Mouse (Mus musculus): ENCODE measurements around the gene Gprc5d. TPM values are rescaled to one million over a fixed set of nuclear protein-coding genes. Genes with fewer than 3 reads are reported as not detected.

Gprc5d gene
- polyA plus RNA-seq, 1 experiment from 2014 or later, result not detected

DNA sequence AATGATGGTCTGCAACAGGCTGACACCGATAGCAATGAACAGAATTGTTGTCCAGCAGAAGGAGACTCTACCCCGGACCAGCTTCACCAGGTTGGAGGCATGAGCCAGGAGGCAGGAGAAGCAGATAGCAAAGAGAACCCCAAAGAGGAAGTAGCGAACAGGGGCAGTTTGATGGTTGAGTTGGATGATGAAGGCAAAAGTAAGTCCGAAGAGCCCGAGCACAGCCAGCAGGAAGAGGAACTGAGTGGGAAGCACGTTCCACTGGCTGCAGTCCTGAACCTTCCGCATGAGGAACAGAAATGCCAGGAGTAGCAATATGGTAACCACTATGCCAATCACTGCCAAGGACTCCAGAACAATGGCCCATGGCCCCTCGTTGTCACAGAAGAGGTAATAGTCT, 1.6 kb downstream of the Gprc5d start:
- Histone ChIP-seq H3K4me2 (ENCODE audit: low read length) (no peak overlapping the region), H3K36me3 (ENCODE audit: control insufficient read depth, insufficient read depth, low read length) (no peaks in the 10 kb centered on the region), H3K27ac (ENCODE audit: low read depth, low read length) (no peak overlapping the region), H3K9me3 (ENCODE audit: control insufficient read depth, low read length) (no peaks in the 10 kb centered on the region), H3K4me1 (ENCODE audit: control insufficient read depth, insufficient read depth, low read depth, low read length) (peaks cover 4% of the 10 kb centered on the region), H3K27me3 (replicated peaks; ENCODE audit: control insufficient read depth, insufficient read depth, low read length) (no peaks in the 10 kb centered on the region), H3K4me3 (ENCODE audit: low read length) (no peak overlapping the region), H3K9ac (ENCODE audit: low read depth, low read length) (no peak overlapping the region)
- ATAC-seq, result no peak
- 96% methylated on average over 8 of the region's 8 CpGs for WGBS

DNA sequence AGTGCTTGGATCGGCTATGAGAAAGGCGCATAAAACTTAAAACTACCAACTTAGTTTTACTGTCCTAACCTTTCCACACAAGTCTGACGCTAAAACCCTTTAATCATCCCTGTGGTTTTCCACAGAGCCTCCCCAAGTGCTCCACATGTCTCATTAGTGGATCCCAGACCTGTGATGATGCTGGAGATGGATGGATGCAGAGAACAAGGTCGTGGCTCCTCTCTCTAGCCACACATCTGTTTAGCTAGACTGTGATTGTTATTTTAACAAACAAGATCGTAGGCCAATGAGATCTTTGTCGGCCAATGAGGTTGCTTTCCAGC, 5.0 kb downstream of the Gprc5d start:
- ATAC-seq, result no peak
- no peaks in the 10 kb centered on the region for H3K9me3 ChIP-seq (ENCODE audit: control insufficient read depth, low read length)
- H3K9ac ChIP-seq (ENCODE audit: low read depth, low read length), result no peak overlapping the region
- H3K4me2 ChIP-seq (ENCODE audit: low read length), result no peak overlapping the region
- H3K36me3 ChIP-seq (ENCODE audit: control insufficient read depth, insufficient read depth, low read length), result no peaks in the 10 kb centered on the region
- H3K27me3 ChIP-seq (replicated peaks; ENCODE audit: control insufficient read depth, insufficient read depth, low read length), result 0 out of 2 replicates have a peak, but pooled peaks cover 2% of the 10 kb centered on the region
- H3K4me3 ChIP-seq (ENCODE audit: low read length), result no peak overlapping the region
- whole genome bisulfite sequencing, result 14% methylated on average over 6 of the region's 6 CpGs
- no peak overlapping the region for H3K27ac ChIP-seq (ENCODE audit: low read depth, low read length)
- H3K4me1 ChIP-seq (ENCODE audit: control insufficient read depth, insufficient read depth, low read depth, low read length), result peaks cover 4% of the 10 kb centered on the region

DNA sequence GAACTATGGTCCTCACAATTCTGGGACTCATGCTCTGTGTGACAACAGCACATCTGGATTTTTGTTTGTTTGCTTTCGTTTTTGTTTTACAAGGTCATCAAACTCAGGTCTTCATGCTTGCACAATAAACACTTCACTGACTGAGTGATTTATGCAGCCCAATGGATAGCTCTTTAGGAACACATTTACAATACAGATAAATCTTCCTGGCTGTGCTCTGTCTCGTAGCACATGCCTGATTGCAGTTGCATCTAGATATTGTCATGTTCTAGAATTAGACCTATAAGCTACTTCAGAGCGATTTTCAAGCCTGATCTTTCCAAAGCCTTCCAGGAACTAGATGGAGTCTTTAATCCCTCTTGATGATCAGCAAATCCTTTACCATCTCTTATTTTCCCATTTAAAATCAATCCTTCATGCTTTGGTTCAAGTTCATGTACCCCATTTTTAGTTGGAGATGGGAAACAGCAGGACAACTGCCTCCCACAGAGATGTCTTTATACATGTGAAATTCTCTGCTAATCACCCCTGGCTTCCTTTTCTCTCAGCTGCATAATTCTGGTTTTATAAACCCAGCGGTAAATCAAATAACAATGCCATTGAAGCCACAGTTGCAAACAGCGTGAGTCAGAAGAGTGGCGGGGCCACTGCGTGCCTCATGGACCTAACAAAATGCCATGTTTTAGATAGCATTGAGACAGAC, 5.5 kb downstream of the Gprc5d start:
- 11% methylated on average over 7 of the region's 7 CpGs for WGBS
- H3K27me3 ChIP-seq (replicated peaks; ENCODE audit: control insufficient read depth, insufficient read depth, low read length), result 0 out of 2 replicates have a peak, but pooled peaks cover 2% of the 10 kb centered on the region
- no peaks in the 10 kb centered on the region for H3K36me3 ChIP-seq (ENCODE audit: control insufficient read depth, insufficient read depth, low read length)
- no peak overlapping the region for H3K4me2 ChIP-seq (ENCODE audit: low read length)
- H3K9me3 ChIP-seq (ENCODE audit: control insufficient read depth, low read length), result no peaks in the 10 kb centered on the region
- H3K4me1 ChIP-seq (ENCODE audit: control insufficient read depth, insufficient read depth, low read depth, low read length), result peaks cover 4% of the 10 kb centered on the region
- H3K27ac ChIP-seq (ENCODE audit: low read depth, low read length), result no peak overlapping the region
- no peak overlapping the region for H3K9ac ChIP-seq (ENCODE audit: low read depth, low read length)
- H3K4me3 ChIP-seq (ENCODE audit: low read length), result no peak overlapping the region
- 0 out of 2 replicates have a peak, but pooled peaks have one; percentile 64 for ATAC-seq

DNA sequence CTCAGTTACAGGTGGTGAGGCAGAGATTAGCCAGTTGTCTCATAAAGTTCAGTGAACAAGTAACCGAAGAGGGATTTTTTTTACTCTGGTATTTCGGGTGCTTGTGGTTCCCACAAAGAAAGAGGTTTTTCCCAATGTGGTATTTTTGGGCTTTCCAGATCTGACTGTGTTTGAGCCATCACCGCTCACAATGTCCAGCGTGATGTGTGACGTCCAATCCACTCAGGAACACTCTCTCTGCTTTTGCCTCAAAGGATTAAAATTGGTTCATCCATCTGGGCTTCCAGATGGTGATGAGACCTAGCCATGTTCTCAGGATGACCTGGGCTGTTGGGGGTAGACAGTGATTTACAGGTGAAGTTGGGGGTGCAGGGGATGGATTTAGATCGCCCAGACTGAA, 11.1 kb downstream of the Gprc5d start:
- no peak overlapping the region for H3K4me3 ChIP-seq (ENCODE audit: low read length)
- H3K9me3 ChIP-seq (ENCODE audit: control insufficient read depth, low read length), result no peaks in the 10 kb centered on the region
- ATAC-seq, result no peak
- peaks cover 3% of the 10 kb centered on the region; the same call in 1 of the 2 replicates for H3K4me1 ChIP-seq (ENCODE audit: control insufficient read depth, insufficient read depth, low read depth, low read length)
- no peaks in the 10 kb centered on the region for H3K36me3 ChIP-seq (ENCODE audit: control insufficient read depth, insufficient read depth, low read length)
- H3K27ac ChIP-seq (ENCODE audit: low read depth, low read length), result no peak overlapping the region
- H3K9ac ChIP-seq (ENCODE audit: low read depth, low read length), result no peak overlapping the region
- 91% methylated on average over 6 of the region's 6 CpGs for WGBS
- H3K4me2 ChIP-seq (ENCODE audit: low read length), result no peak overlapping the region
- 0 out of 2 replicates have a peak, but pooled peaks cover 2% of the 10 kb centered on the region for H3K27me3 ChIP-seq (replicated peaks; ENCODE audit: control insufficient read depth, insufficient read depth, low read length)

DNA sequence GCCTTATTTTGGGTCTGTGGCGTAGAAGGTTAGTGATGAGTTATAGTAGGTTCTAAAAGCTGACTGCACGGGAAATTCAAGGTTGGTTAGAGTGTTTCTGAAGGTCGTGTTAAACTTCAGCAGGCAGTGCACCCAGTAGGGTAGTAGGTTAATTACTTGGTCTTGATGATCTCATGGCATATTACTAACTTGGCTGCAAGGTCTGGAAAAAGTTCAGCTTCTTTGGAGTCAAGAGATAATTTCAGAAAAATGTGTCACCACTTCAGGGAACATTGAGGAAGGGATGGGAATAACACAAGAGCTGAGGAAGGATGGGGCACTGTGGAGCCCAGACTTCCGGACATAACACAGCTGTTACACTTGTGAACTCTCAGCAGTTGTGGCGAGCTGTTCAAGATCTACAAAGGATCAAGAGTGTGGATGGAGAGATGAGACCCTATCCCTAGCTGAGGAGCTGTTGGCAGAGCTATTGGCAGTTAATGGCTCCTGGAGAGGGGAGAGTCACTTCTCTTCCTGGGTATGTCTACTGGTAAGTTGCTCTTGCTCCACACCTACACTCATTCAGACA, 15.3 kb downstream of the Gprc5d start:
- WGBS, result 88% methylated on average over 5 of the region's 5 CpGs
- H3K4me1 ChIP-seq (ENCODE audit: control insufficient read depth, insufficient read depth, low read depth, low read length), result peaks cover 3% of the 10 kb centered on the region; the same call in 1 of the 2 replicates
- H3K27ac ChIP-seq (ENCODE audit: low read depth, low read length), result no peak overlapping the region
- H3K9ac ChIP-seq (ENCODE audit: low read depth, low read length), result no peak overlapping the region
- H3K4me2 ChIP-seq (ENCODE audit: low read length), result no peak overlapping the region
- no peaks in the 10 kb centered on the region for H3K36me3 ChIP-seq (ENCODE audit: control insufficient read depth, insufficient read depth, low read length)
- no peak for ATAC-seq
- H3K27me3 ChIP-seq (replicated peaks; ENCODE audit: control insufficient read depth, insufficient read depth, low read length), result no peaks in the 10 kb centered on the region
- H3K4me3 ChIP-seq (ENCODE audit: low read length), result no peak overlapping the region
- H3K9me3 ChIP-seq (ENCODE audit: control insufficient read depth, low read length), result no peaks in the 10 kb centered on the region

DNA sequence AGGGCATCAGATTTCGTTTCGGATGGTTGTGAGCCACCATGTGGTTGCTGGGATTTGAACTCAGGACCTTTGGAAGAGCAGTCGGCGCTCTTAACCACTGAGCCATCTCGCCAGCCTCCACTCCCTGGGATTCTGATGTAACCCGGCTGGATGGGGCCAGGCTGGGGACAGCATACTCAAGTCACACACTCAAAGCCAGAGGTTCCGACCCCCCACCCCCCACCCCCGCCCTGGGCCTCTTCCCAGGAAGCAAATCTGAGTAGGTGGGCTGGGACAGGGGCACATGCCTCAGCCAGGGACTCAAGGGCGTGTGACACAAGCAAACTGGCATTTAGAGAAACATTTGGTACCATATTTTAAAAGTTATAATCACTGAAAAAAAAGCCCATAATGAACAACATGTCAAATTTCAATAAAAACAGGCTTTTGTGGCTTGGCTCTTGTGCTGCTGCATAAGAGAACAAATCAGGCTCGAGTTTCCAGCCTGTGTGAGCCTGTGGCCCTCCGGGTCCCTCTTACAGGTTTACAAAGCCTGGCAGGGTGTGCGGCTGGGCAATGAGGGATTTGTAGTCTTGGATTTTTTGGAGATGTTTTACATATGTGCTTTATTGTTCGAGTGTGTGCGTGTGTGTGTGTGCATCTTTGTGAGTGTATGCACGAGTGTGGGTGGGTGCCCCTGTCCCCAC, 17.2 kb downstream of the Gprc5d start:
- H3K27ac ChIP-seq (ENCODE audit: low read depth, low read length), result no peak overlapping the region
- H3K4me3 ChIP-seq (ENCODE audit: low read length), result no peak overlapping the region
- H3K27me3 ChIP-seq (replicated peaks; ENCODE audit: control insufficient read depth, insufficient read depth, low read length), result no peaks in the 10 kb centered on the region
- WGBS, result 79% methylated on average over 15 of the region's 15 CpGs
- H3K4me1 ChIP-seq (ENCODE audit: control insufficient read depth, insufficient read depth, low read depth, low read length), result peaks cover 3% of the 10 kb centered on the region; the same call in 1 of the 2 replicates
- H3K36me3 ChIP-seq (ENCODE audit: control insufficient read depth, insufficient read depth, low read length), result no peaks in the 10 kb centered on the region
- no peaks in the 10 kb centered on the region for H3K9me3 ChIP-seq (ENCODE audit: control insufficient read depth, low read length)
- no peak overlapping the region for H3K4me2 ChIP-seq (ENCODE audit: low read length)
- H3K9ac ChIP-seq (ENCODE audit: low read depth, low read length), result no peak overlapping the region
- no peak for ATAC-seq

DNA sequence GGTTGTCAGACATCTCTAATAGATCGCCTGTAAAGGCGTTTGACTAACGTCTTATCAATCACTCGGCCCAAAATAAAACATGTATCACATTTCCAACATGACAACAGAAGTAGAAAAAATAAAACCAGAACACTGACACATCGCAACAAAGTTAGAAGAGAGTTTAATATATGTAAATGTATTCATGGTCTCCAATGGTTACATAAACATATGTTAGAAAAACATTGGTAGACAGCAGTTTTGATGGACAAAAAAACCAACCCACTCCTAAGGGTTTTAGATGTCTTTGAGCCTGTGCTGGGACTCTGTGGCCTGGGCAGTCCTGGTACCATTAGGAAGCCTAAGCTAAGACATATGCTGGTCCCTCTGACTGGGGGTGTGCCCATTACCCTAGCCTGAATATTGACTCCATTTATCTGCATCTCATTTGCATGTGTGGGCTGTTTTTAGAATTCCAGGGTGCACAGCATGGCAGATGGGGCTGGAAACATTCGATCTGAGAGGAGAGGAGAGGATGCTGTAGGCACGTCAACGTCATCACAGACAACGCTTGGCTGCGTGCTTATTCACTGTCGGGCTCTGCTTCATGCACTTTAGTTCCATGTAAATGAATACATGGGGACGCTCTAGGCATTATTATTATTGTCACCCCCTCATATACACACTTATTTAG, 25.1 kb downstream of the Gprc5d start:
- Histone ChIP-seq H3K4me1 (ENCODE audit: control insufficient read depth, insufficient read depth, low read depth, low read length) (peaks cover 2% of the 10 kb centered on the region), H3K9ac (ENCODE audit: low read depth, low read length) (no peak overlapping the region), H3K4me2 (ENCODE audit: low read length) (no peak overlapping the region), H3K4me3 (ENCODE audit: low read length) (no peak overlapping the region), H3K27me3 (replicated peaks; ENCODE audit: control insufficient read depth, insufficient read depth, low read length) (no peaks in the 10 kb centered on the region; the same call in 1 of the 2 replicates), H3K36me3 (ENCODE audit: control insufficient read depth, insufficient read depth, low read length) (no peaks in the 10 kb centered on the region), H3K27ac (ENCODE audit: low read depth, low read length) (no peak overlapping the region), H3K9me3 (ENCODE audit: control insufficient read depth, low read length) (no peaks in the 10 kb centered on the region)
- 65% methylated on average over 12 of the region's 12 CpGs for WGBS
- ATAC-seq, result no peak

DNA sequence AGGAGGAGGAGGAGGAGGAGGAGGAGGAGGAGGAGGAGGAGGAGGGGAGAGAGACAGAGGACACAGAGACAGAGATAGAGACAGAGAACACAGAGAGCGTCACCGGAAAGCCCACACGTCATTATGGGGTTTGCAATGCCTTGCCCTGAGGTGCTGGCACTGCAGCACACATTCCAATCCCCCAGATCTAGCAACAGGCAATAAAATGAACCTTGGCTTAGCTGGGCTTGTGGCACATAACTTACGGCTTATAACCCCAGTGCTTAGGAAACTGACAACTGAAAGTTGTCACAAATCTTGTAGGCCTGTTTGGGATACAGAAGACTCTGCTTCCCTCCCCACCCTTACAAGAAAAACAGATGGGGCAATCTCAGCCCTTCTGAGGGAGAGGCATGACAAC, 27.4 kb downstream of the Gprc5d start:
- H3K4me3 ChIP-seq (ENCODE audit: low read length), result no peak overlapping the region
- H3K4me1 ChIP-seq (ENCODE audit: control insufficient read depth, insufficient read depth, low read depth, low read length), result peaks cover 4% of the 10 kb centered on the region
- WGBS, result 49% methylated on average over 4 of the region's 4 CpGs
- H3K4me2 ChIP-seq (ENCODE audit: low read length), result no peak overlapping the region
- H3K9ac ChIP-seq (ENCODE audit: low read depth, low read length), result no peak overlapping the region
- no peak for ATAC-seq
- no peaks in the 10 kb centered on the region for H3K36me3 ChIP-seq (ENCODE audit: control insufficient read depth, insufficient read depth, low read length)
- H3K27me3 ChIP-seq (replicated peaks; ENCODE audit: control insufficient read depth, insufficient read depth, low read length), result no peaks in the 10 kb centered on the region; the same call in 1 of the 2 replicates
- H3K9me3 ChIP-seq (ENCODE audit: control insufficient read depth, low read length), result no peaks in the 10 kb centered on the region
- H3K27ac ChIP-seq (ENCODE audit: low read depth, low read length), result no peak overlapping the region

DNA sequence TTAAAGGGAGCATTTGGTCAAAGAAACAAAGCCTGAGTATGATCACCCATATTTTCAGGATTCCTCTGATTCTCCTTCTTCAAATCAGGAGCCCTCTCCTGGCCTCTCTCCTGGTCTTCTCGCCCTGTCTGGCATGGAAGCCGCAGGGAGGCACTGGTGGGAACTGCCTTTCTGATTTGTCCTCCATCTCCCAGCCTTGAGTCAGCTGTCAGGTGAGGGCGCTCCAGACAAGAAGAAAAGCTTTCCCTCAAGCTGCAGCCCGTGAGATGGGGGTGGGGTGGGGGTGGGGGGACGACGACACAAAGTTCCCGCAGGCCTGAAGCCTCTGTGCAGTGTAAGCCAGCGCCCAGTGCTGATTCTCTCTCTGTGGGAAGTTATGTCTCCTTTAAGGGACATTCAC, 28.3 kb downstream of the Gprc5d start:
- no peak overlapping the region for H3K27ac ChIP-seq (ENCODE audit: low read depth, low read length)
- H3K9ac ChIP-seq (ENCODE audit: low read depth, low read length), result no peak overlapping the region
- ATAC-seq, result no peak
- H3K27me3 ChIP-seq (replicated peaks; ENCODE audit: control insufficient read depth, insufficient read depth, low read length), result no peaks in the 10 kb centered on the region; the same call in 1 of the 2 replicates
- no peak overlapping the region for H3K4me3 ChIP-seq (ENCODE audit: low read length)
- H3K4me1 ChIP-seq (ENCODE audit: control insufficient read depth, insufficient read depth, low read depth, low read length), result peaks cover 4% of the 10 kb centered on the region
- WGBS, result 20% methylated on average over 8 of the region's 8 CpGs
- no peak overlapping the region for H3K4me2 ChIP-seq (ENCODE audit: low read length)
- H3K9me3 ChIP-seq (ENCODE audit: control insufficient read depth, low read length), result no peaks in the 10 kb centered on the region
- no peaks in the 10 kb centered on the region for H3K36me3 ChIP-seq (ENCODE audit: control insufficient read depth, insufficient read depth, low read length)

Data from hindbrain, embryonic 16.5 days (tissue).